Mouse (Mus musculus) intestine, embryonic 16.5 days (tissue): ENCODE measurements around the gene Olfr229. TPM values are rescaled to one million over a fixed set of nuclear protein-coding genes. Genes with fewer than 3 reads are reported as not detected.
A peak's percentile ranks its signal among the peaks of the same experiment; 100 is the strongest.
"Not testable (repeated sequence)": the region's sequence is repeated elsewhere in the genome, so short reads cannot be mapped to it uniquely, and the experiment has no call there.

ENCODE experiments used
- ATAC-seq: fragments of 200-750 bp; cut with Nextera tagmentation; 2 replicates; pipeline ENCODE4 v1.8.0; 2017; ENCODE audit warnings: moderate TSS enrichment, moderate library complexity
- H3K27ac ChIP-seq: fragments of 300-500 bp; sonication (generic); 2 replicates; pipeline ENCODE4 v1.5.1; 2014; ENCODE audit warnings: mild to moderate bottlenecking, low read length
- H3K27me3 ChIP-seq: fragments of 300-500 bp; sonication (generic); replicated peaks from 2 replicates; pipeline ENCODE4 v1.6.1; 2014; ENCODE audit warnings: low read length, control low read depth, mixed read lengths; ENCODE audit not compliant: control insufficient read depth, insufficient read depth
- H3K36me3 ChIP-seq: fragments of 300-500 bp; sonication (generic); 2 replicates; pipeline ENCODE4 v1.6.1; 2014; ENCODE audit warnings: low read length, control low read depth; ENCODE audit not compliant: control insufficient read depth, insufficient read depth
- H3K4me1 ChIP-seq: fragments of 300-500 bp; sonication (generic); 2 replicates; pipeline ENCODE4 v1.6.1; 2014; ENCODE audit warnings: low read length, control low read depth, mixed read lengths; ENCODE audit not compliant: control insufficient read depth, insufficient read depth
- H3K4me2 ChIP-seq: fragments of 300-500 bp; sonication (generic); 2 replicates; pipeline ENCODE4 v1.6.1; 2014; ENCODE audit warnings: low read depth, low read length, control low read depth
- H3K4me3 ChIP-seq: fragments of 300-500 bp; sonication (generic); 2 replicates; pipeline ENCODE4 v1.5.1; 2014; ENCODE audit warnings: mild to moderate bottlenecking, low read length
- H3K9ac ChIP-seq: fragments of 300-500 bp; sonication (generic); 2 replicates; pipeline ENCODE4 v1.6.1; 2014; ENCODE audit warnings: low read depth, low read length
- H3K9me3 ChIP-seq: fragments of 300-500 bp; sonication (generic); 2 replicates; pipeline ENCODE4 v1.6.1; 2016; ENCODE audit warnings: low read length, control low read depth; ENCODE audit not compliant: control insufficient read depth
- WGBS: fragments of 180-500 bp; shearing (Covaris S2); extraction: QIAGEN DNeasy Blood & Tissue Kit; methylation state at CpG from one replicate; pipeline ENCODE4 v1.1.7; 2014; 5-methylcytosine and 5-hydroxymethylcytosine counted together
- polyA plus RNA-seq: library from polyadenylated mRNA; unstranded; fragments of >200 nt; fragmentation: Nextera tagmentation; extraction: Ambion mirVana; gene quantifications from 2 replicates; pipeline ENCODE4 v1.2.1, GENCODE M21; 2015

Gene Olfr229
- not detected in 2 replicates for polyA plus RNA-seq

- WGBS, result 73% methylated on average over 2 of the region's 2 CpGs
- H3K4me3 ChIP-seq, result no peak within 1 kb of the TSS
- no peaks in the 10 kb centered on the region for H3K36me3 ChIP-seq
- H3K27me3 ChIP-seq, result no peaks in the 10 kb centered on the region
- H3K9me3 ChIP-seq, result no peaks in the 10 kb centered on the region
- no peak within 1 kb of the TSS for H3K27ac ChIP-seq
- H3K9ac ChIP-seq, result no peak within 1 kb of the TSS
- no peak within 1 kb of the TSS for H3K4me2 ChIP-seq
- no peak for ATAC-seq
- no peaks in the 10 kb centered on the region for H3K4me1 ChIP-seq
Measured at GRCm38 (mm10) chr9:39907036-39907435, at the start of gene Olfr229. Gene Olfr229, plus strand, starts transcription at chr9:39907336.

DNA sequence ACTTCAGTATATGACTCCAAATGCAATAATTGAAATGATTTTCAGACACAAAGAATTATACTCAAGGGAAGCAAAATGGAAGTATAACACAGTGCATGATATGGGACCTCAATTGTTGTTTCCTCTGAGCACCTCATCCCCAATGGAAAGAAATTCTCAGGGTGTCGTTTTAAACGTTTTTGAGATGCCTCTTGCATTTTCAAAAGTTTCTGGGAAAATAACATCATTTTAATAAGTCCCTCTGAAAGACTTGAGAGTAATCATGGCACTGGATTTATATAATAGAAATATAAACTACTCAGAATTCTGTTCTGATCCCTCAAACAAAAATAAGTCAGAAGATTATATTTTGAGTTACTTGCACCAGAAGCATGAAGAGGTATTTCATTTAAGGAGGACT is 41.0 kb upstream of the Olfr229 start, which contains the start of gene Olfr972:
TSS of gene Olfr972 (plus strand) at position 301 of the 400 bp plus-strand sequence.
- H3K4me3 ChIP-seq, result no peak within 1 kb of the TSS
- H3K9me3 ChIP-seq, result no peaks in the 10 kb centered on the region
- no peak within 1 kb of the TSS for H3K9ac ChIP-seq
- H3K27me3 ChIP-seq, result no peaks in the 10 kb centered on the region
- 58% methylated on average over 2 of the region's 2 CpGs for WGBS
- H3K4me2 ChIP-seq, result no peak within 1 kb of the TSS
- no peaks in the 10 kb centered on the region for H3K36me3 ChIP-seq
- ATAC-seq, result no peak
- H3K27ac ChIP-seq, result no peak within 1 kb of the TSS
- H3K4me1 ChIP-seq, result no peaks in the 10 kb centered on the region

DNA sequence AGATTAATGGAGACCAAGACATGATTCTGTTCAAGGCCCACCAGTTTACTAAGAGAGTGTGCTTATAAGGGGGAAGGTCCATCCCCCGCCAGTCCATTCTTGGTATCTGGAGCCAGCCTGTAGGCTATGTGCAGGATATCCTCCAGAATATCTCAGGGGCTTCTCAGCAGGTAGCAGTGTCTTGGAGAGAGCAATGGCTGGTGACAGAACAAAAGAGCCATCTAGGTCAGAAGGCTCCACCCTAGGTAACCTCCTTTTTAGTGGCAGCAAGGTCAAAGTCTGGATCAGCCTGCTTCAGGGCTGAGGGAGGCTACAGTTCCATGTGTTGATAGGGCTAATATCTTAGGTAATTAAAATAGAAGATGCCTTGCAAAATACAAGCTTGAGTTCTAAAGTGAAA is 35.1 kb upstream of the Olfr229 start:
- not testable (repeated sequence) for H3K4me3 ChIP-seq, H3K9me3 ChIP-seq, ATAC-seq, H3K27ac ChIP-seq, H3K9ac ChIP-seq, H3K4me2 ChIP-seq, H3K4me1 ChIP-seq, H3K27me3 ChIP-seq, H3K36me3 ChIP-seq
- 93% methylated on average over 1 of the region's 1 CpGs for WGBS

- H3K27ac ChIP-seq, H3K4me3 ChIP-seq, H3K4me2 ChIP-seq, H3K9me3 ChIP-seq, H3K9ac ChIP-seq, H3K4me1 ChIP-seq, H3K36me3 ChIP-seq, H3K27me3 ChIP-seq: not testable (repeated sequence)
- WGBS, result no CpG with 5 or more reads among the region's 4 CpGs
- 0 out of 2 replicates have a peak, but pooled peaks have one; percentile 46 for ATAC-seq
Measured at GRCm38 (mm10) chr9:39877541-39878396, 29.4 kb upstream of the Olfr229 start.

DNA sequence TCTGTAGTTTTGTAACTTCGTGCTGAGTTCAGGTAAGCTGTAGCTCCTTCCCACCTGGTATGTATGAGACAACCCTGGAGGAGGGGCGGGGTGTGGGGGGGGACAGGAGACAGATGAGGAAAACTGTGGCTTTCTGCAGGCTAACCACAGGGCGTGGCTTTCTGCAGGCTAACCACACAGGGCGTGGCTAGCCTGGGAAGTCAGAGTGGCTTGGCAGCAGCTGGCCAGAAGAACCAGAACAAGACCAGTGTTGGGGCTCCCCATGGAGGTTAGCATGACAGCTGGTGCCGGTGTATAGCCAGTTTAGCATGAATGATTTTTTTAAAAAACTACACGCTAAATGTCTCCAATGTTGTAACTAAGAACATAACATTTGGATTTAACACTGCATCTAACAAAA is 2.0 kb upstream of the Olfr229 start:
- H3K27ac ChIP-seq, result no peak overlapping the region
- no peaks in the 10 kb centered on the region for H3K4me1 ChIP-seq
- H3K9me3 ChIP-seq, result no peaks in the 10 kb centered on the region
- H3K27me3 ChIP-seq, result no peaks in the 10 kb centered on the region
- H3K9ac ChIP-seq, result no peak overlapping the region
- ATAC-seq, result peak; percentile 48; the same call in 1 of the 2 replicates
- no peaks in the 10 kb centered on the region for H3K36me3 ChIP-seq
- 75% methylated on average over 6 of the region's 6 CpGs for WGBS
- no peak overlapping the region for H3K4me3 ChIP-seq
- no peak overlapping the region for H3K4me2 ChIP-seq

- H3K27ac ChIP-seq, result no peak overlapping the region
- H3K36me3 ChIP-seq, result no peaks in the 10 kb centered on the region
- H3K9ac ChIP-seq, result no peak overlapping the region
- H3K4me1 ChIP-seq, result no peaks in the 10 kb centered on the region
- 73% methylated on average over 3 of the region's 3 CpGs for WGBS
- no peak for ATAC-seq
- H3K4me3 ChIP-seq, result no peak overlapping the region
- no peaks in the 10 kb centered on the region for H3K27me3 ChIP-seq
- no peak overlapping the region for H3K4me2 ChIP-seq
- H3K9me3 ChIP-seq, result no peaks in the 10 kb centered on the region
Measured at GRCm38 (mm10) chr9:39909939-39910338, 2.8 kb downstream of the Olfr229 start.

- H3K4me2 ChIP-seq, H3K36me3 ChIP-seq, ATAC-seq, H3K27ac ChIP-seq, H3K9ac ChIP-seq, H3K4me3 ChIP-seq, H3K27me3 ChIP-seq, H3K4me1 ChIP-seq, H3K9me3 ChIP-seq: not testable (repeated sequence)
- WGBS, result no CpG with 5 or more reads among the region's 4 CpGs
Measured at GRCm38 (mm10) chr9:39927975-39928836, 21.1 kb downstream of the Olfr229 start.

DNA sequence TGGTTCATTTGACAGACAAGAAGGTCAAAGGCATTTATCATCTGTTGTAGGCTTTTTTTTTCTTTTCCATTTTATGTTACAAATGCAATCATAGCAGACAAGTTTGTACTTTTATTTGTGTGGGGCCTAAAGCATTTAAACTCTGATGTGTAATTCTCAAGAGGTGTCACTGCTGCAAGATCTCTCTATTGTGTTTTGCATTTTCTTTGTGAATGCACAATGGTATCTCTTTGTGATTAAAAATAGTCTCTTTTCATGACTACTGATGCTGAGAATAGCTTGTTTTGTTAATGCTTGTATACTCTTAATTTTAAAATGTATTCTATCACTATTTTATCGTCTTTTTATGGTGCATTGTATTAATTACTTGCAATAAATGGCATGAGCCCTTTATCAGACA is 21.7 kb downstream of the Olfr229 start:
- H3K9me3 ChIP-seq, H3K9ac ChIP-seq, H3K4me1 ChIP-seq, H3K27me3 ChIP-seq, ATAC-seq, H3K36me3 ChIP-seq, H3K4me2 ChIP-seq, H3K27ac ChIP-seq, H3K4me3 ChIP-seq: not testable (repeated sequence)
- WGBS, result 69% methylated on average over 1 of the region's 1 CpGs

- Histone ChIP-seq H3K4me1 (no peaks in the 10 kb centered on the region), H3K4me2 (no peak within 1 kb of the TSS), H3K27ac (no peak within 1 kb of the TSS), H3K9me3 (no peaks in the 10 kb centered on the region), H3K36me3 (no peaks in the 10 kb centered on the region), H3K9ac (no peak within 1 kb of the TSS), H3K4me3 (no peak within 1 kb of the TSS), H3K27me3 (no peaks in the 10 kb centered on the region)
- WGBS, result 80% methylated on average over 1 of the region's 1 CpGs
- ATAC-seq, result no peak
Measured at GRCm38 (mm10) chr9:39937201-39937600, 30.1 kb downstream of the Olfr229 start, which contains the start of gene Olfr974. Gene Olfr974, plus strand, starts transcription at chr9:39937501.
